Mouse (Mus musculus): ENCODE results near the gene Cyp2d11. TPM values are rescaled to one million over a fixed set of nuclear protein-coding genes. Genes with fewer than 3 reads are reported as not detected.
"Not testable (repeated sequence)": the region's sequence is repeated elsewhere in the genome, so short reads cannot be mapped to it uniquely, and the experiment has no call there.

Cyp2d11 gene
- polyA plus RNA-seq (2012), result not detected in 2 replicates

DNA sequence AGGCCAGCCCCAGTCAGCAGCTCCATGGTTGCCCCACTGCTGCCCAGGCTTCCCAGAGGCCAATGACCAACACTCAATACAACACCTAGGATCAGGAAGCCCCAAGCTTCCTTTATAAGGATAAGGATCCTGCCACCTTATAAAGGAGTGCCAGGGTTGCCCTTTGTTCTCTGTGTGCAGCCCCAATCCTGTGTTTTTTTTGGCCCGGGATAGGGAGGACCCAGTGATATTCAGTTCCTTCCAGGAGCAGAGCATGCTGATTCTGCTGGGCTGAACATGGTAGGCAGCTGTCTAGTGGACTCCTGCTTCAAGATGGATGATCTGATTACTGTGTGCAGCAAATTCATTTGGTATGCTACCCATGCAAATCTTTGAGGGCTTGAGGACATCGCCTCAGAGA lies at the start of gene Cyp2d11:
Cyp2d11 (minus strand) TSS at position 101 of the 400 bp plus-strand sequence.
- H3K4me3 ChIP-seq (replicated peaks); H3K9me3 ChIP-seq (ENCODE audit: control insufficient read depth, low read length); H3K4me1 ChIP-seq (ENCODE audit: control insufficient read depth); H3K36me3 ChIP-seq (ENCODE audit: control insufficient read depth); H3K27me3 ChIP-seq (ENCODE audit: control insufficient read depth): not testable (repeated sequence)

DNA sequence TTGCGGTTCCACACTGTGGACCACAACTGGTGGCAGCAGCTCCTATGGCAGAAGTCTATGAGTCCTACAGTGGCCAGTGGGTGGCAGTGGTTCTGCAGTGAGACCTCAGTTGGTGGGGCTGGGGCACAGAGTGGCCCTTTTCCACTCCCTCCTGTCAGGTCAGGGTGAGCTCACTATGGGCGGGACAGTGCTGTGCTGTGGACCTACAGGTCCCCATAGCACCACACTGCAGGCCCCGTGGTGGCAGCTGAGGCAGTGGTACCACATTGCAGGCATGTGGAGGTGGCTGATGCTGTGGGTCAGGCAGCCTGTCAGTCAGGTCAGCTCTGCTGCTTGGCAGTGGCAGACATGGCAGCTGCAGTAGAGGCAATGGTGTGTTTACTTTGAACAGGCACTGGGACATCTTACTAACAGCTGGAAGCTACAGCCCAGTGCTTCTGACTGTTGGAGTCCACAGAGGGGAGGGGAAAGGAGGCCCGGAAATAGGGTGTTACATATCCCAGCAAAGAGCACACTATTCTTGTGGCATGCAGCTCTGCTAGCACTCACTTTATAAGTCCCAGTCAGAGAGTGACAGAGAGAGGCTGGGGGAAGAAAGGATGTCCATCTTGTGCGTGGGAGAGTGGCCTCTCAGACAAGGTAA lies 44.3 kb upstream of the Cyp2d11 start:
- H3K4me3 ChIP-seq (replicated peaks), result no peak overlapping the region
- TF ChIP-seq TAL1 (IDR thresholded peaks at IDR 0.05; ENCODE audit: low read length) (no peak), GATA1 (IDR thresholded peaks at IDR 0.05; ENCODE audit: low read length) (no peak)
- H3K27me3 ChIP-seq (ENCODE audit: control insufficient read depth), result no peaks in the 10 kb centered on the region
- no peaks in the 10 kb centered on the region for H3K36me3 ChIP-seq (ENCODE audit: control insufficient read depth)
- H3K4me1 ChIP-seq (ENCODE audit: control insufficient read depth), result no peaks in the 10 kb centered on the region
- peaks cover 7% of the 10 kb centered on the region for H3K9me3 ChIP-seq (ENCODE audit: control insufficient read depth, low read length)

DNA sequence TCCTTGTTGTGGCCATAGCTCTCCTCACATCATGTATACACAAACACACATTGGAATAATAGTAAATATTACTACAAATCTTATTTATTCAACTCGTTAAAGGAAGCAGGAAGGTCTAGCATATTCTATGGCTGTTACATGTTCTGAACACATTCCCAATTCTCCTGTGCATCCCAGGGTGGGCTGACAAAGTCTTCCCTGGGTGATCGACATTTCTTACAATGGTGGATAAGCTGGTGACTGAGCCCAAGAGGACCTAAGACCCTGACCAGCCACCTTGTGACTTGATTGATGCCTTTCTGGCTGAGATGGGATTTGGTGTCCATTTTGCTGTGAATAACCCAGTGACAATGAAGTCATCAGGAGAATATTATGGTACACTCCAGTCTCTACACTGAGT lies 41.8 kb upstream of the Cyp2d11 start:
- Histone ChIP-seq H3K27me3 (ENCODE audit: control insufficient read depth) (no peaks in the 10 kb centered on the region), H3K36me3 (ENCODE audit: control insufficient read depth) (no peaks in the 10 kb centered on the region), H3K4me1 (ENCODE audit: control insufficient read depth) (no peaks in the 10 kb centered on the region), H3K9me3 (ENCODE audit: control insufficient read depth, low read length) (peaks cover 7% of the 10 kb centered on the region), H3K4me3 (replicated peaks) (no peak overlapping the region)
- TF ChIP-seq GATA1 (IDR thresholded peaks at IDR 0.05; ENCODE audit: low read length) (no peak), TAL1 (IDR thresholded peaks at IDR 0.05; ENCODE audit: low read length) (no peak)

DNA sequence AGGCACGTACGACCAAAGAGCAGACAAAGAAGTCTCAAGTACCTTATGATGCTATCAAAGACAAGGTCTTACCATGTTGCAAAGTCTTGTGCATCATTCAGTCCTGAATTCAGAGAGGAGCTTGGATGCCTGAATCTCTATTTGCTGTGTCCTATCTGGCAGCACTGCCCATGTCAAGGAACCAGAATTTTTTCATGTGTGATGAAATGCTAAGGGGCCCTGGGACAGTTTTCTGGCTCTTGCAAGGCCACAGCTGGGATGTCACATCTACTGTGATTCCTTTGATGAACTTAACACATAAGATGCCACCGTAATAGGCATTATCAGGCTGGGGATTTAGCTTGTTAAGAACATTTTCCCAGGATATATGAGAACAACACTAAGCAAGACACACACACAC lies 41.2 kb upstream of the Cyp2d11 start:
- Histone ChIP-seq H3K27me3 (ENCODE audit: control insufficient read depth) (no peaks in the 10 kb centered on the region), H3K9me3 (ENCODE audit: control insufficient read depth, low read length) (peaks cover 7% of the 10 kb centered on the region), H3K4me3 (replicated peaks) (no peak overlapping the region), H3K36me3 (ENCODE audit: control insufficient read depth) (no peaks in the 10 kb centered on the region), H3K4me1 (ENCODE audit: control insufficient read depth) (no peaks in the 10 kb centered on the region)
- TF ChIP-seq GATA1 (IDR thresholded peaks at IDR 0.05; ENCODE audit: low read length) (no peak), TAL1 (IDR thresholded peaks at IDR 0.05; ENCODE audit: low read length) (no peak)

DNA sequence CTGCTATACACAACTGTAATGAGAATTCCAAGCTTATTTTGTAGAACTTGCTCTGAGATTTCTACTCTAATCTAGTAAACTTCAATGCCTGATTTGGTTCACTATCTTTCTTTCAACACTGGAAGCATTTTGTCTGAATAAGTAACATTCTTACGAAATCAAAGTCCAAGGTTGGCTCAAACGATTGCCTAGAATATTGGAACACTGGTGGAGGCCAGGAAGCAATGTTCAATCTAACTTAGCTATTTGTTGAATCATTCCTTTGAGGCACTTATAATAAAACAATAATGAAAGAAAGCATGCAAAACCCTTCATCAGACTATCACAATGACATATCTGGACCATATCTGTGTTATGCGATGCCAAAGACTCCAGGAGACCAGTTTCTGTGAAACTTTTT lies 40.7 kb upstream of the Cyp2d11 start:
- Histone ChIP-seq H3K27me3 (ENCODE audit: control insufficient read depth) (no peaks in the 10 kb centered on the region), H3K4me1 (ENCODE audit: control insufficient read depth) (no peaks in the 10 kb centered on the region), H3K9me3 (ENCODE audit: control insufficient read depth, low read length) (peaks cover 7% of the 10 kb centered on the region), H3K36me3 (ENCODE audit: control insufficient read depth) (no peaks in the 10 kb centered on the region), H3K4me3 (replicated peaks) (no peak overlapping the region)
- TF ChIP-seq GATA1 (IDR thresholded peaks at IDR 0.05; ENCODE audit: low read length) (no peak), TAL1 (IDR thresholded peaks at IDR 0.05; ENCODE audit: low read length) (no peak)

DNA sequence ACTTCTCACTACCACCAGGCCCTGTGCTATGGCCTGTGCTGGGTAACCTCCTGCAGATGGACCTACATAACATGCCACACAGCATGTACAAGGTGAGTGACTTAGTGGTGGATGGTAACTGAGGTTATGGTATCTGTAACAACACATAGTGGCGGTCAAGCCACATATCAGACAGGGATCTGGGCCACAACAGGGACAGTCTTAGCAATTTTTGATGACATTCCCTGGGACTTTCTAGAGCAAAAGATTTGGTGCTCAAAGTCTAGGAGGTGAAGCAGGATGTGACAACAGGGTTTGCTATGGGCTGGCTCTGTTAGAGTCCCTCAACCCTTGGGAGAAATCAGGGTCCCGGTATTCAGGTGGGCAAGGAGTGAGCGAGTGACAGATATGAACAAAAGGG lies 39.8 kb upstream of the Cyp2d11 start:
- no peaks in the 10 kb centered on the region for H3K27me3 ChIP-seq (ENCODE audit: control insufficient read depth)
- no peak overlapping the region for H3K4me3 ChIP-seq (replicated peaks)
- TF ChIP-seq GATA1 (IDR thresholded peaks at IDR 0.05; ENCODE audit: low read length), result no peak
- TF ChIP-seq TAL1 (IDR thresholded peaks at IDR 0.05; ENCODE audit: low read length), result no peak
- peaks cover 7% of the 10 kb centered on the region for H3K9me3 ChIP-seq (ENCODE audit: control insufficient read depth, low read length)
- no peaks in the 10 kb centered on the region for H3K4me1 ChIP-seq (ENCODE audit: control insufficient read depth)
- no peaks in the 10 kb centered on the region for H3K36me3 ChIP-seq (ENCODE audit: control insufficient read depth)

DNA sequence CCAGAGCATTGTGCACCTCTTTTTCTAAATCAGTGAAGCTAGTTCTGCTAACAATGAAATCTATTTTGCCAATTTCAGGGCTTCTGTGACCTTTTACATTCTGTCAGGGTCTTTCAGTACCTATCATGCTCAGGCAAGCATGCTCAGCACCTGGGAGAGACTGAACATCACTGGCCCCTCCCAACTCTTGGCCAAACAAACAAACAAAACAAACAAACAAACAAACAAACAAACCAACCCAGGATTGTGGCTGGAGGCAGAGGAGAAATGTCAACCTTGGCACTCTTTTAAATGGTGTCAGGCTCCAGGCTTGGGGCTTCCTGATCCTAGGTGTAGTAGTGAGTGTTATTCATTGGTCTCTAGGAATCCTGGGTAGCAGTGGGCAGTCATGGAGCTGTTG lies 39.3 kb upstream of the Cyp2d11 start, which contains the start of gene Cyp2d9:
Cyp2d9 (plus strand) TSS at position 301 of the 400 bp plus-strand sequence.
- TF ChIP-seq TAL1 (IDR thresholded peaks at IDR 0.05; ENCODE audit: low read length), result no peak
- TF ChIP-seq GATA1 (IDR thresholded peaks at IDR 0.05; ENCODE audit: low read length), result no peak
- Histone ChIP-seq H3K27me3 (ENCODE audit: control insufficient read depth) (no peaks in the 10 kb centered on the region), H3K4me1 (ENCODE audit: control insufficient read depth) (no peaks in the 10 kb centered on the region), H3K9me3 (ENCODE audit: control insufficient read depth, low read length) (peaks cover 7% of the 10 kb centered on the region), H3K4me3 (replicated peaks) (no peak within 1 kb of the TSS), H3K36me3 (ENCODE audit: control insufficient read depth) (no peaks in the 10 kb centered on the region)

DNA sequence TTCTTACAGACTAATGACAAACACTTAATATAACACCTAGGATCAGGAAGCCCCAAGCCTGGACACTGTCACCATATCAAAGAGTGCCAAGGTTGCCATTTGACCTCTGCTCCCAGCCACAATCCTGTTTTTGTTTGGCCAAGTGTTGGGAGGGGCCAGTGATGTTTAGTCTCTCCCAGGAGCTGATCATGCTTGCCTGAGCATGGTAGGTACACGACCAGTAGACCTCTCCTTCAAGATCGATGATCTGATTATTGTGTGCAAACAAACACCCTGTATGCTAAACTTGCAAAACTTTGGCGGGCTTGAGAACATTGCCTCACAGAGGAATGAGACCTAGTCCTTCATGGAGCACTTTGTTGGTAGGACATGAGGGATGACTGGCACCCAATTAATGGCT lies 29.6 kb upstream of the Cyp2d11 start:
- TF ChIP-seq GATA1 (IDR thresholded peaks at IDR 0.05; ENCODE audit: low read length) (no peak), TAL1 (IDR thresholded peaks at IDR 0.05; ENCODE audit: low read length) (no peak)
- H3K4me3 ChIP-seq (replicated peaks), result no peak overlapping the region
- no peaks in the 10 kb centered on the region for H3K36me3 ChIP-seq (ENCODE audit: control insufficient read depth)
- H3K9me3 ChIP-seq (ENCODE audit: control insufficient read depth, low read length), result no peaks in the 10 kb centered on the region
- H3K27me3 ChIP-seq (ENCODE audit: control insufficient read depth), result no peaks in the 10 kb centered on the region
- H3K4me1 ChIP-seq (ENCODE audit: control insufficient read depth), result no peaks in the 10 kb centered on the region; the same call in 1 of the 2 replicates

DNA sequence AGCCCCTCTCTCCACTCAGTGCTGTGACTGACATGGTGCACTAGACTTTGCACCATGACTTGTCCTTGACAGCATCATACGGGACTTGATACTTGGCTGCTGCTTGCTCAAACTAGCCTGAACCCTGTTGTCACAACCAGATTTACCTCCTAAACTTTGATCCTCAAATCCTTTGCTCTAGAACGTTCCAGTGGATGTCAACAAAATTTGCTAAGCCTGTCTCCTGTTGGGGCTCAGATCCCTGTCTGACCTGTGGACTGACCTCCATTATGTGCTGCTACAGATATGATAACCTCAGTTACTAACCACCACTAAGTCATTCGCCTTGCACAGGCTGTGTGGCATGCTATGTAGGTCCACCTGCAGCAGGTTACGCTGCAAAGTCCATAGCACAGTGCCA lies 29.1 kb upstream of the Cyp2d11 start:
- H3K9me3 ChIP-seq (ENCODE audit: control insufficient read depth, low read length), result no peaks in the 10 kb centered on the region
- TF ChIP-seq GATA1 (IDR thresholded peaks at IDR 0.05; ENCODE audit: low read length) (no peak), TAL1 (IDR thresholded peaks at IDR 0.05; ENCODE audit: low read length) (no peak)
- no peak overlapping the region for H3K4me3 ChIP-seq (replicated peaks)
- no peaks in the 10 kb centered on the region for H3K36me3 ChIP-seq (ENCODE audit: control insufficient read depth)
- H3K27me3 ChIP-seq (ENCODE audit: control insufficient read depth), result no peaks in the 10 kb centered on the region
- no peaks in the 10 kb centered on the region; the same call in 1 of the 2 replicates for H3K4me1 ChIP-seq (ENCODE audit: control insufficient read depth)

DNA sequence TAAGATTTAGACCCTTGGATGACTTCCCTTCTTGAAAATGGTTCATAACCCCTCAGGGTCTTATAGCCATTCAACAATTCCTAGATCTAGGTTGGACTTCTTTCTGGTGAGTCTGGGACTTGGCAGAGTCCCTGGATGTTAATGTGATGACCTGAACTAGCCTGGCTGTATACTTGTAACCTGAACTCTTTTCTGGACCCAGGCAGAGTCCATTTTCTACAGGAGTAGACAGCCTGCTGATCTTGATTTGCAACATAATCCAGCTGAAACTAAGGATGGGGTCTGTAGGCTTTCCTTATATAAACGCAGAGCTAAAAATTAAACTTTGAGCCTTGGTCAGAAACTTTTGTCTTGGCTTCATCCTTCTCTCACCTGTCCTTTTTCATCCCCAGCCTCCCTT lies 24.8 kb upstream of the Cyp2d11 start:
- Histone ChIP-seq H3K4me1 (ENCODE audit: control insufficient read depth) (no peaks in the 10 kb centered on the region; the same call in 1 of the 2 replicates), H3K27me3 (ENCODE audit: control insufficient read depth) (no peaks in the 10 kb centered on the region), H3K36me3 (ENCODE audit: control insufficient read depth) (no peaks in the 10 kb centered on the region), H3K4me3 (replicated peaks) (no peak overlapping the region), H3K9me3 (ENCODE audit: control insufficient read depth, low read length) (no peaks in the 10 kb centered on the region)
- no peak for TF ChIP-seq TAL1 (IDR thresholded peaks at IDR 0.05; ENCODE audit: low read length)
- no peak for TF ChIP-seq GATA1 (IDR thresholded peaks at IDR 0.05; ENCODE audit: low read length)
